Mouse (Mus musculus): ENCODE data around the gene Fmo3.

GRCm38 (mm10) chr1:162914932-162915556, 69.3 kb downstream of the Fmo3 start:
- TF ChIP-seq CTCF (IDR thresholded peaks at IDR 0.05; ENCODE audit: borderline replicate concordance, insufficient read depth, low read depth, low read length) (no peak), POLR2A (IDR thresholded peaks at IDR 0.05; ENCODE audit: borderline replicate concordance, insufficient read depth, low read length) (no peak)

Data from cerebellum, adult 2 months (tissue).